Mouse (Mus musculus): Measurements from ENCODE around the gene Cyb5d1.

The Cyb5d1 gene

DNA sequence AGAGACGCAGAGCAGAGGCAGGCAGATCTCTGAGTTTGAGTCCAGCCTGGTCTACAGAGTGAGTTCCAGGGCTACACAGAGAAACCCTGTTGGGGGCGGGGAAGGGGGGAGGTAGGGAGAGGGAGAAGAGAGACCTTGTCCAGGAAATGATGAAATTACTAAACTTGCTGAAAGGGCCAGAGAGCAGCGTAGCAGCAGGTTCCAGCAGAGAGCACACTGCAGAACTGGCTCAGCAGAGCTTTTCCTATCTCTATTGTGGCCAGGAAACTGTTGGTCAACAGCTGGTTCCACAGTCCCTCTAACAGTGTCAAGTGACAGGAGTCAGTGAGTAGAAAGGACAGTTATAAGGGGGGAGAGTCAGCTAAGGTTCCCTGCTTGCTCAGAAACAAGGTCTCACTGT lies 15.8 kb downstream of the Cyb5d1 start:
- DNase-seq (ENCODE audit: low spot score), result no peak

- DNase-seq (ENCODE audit: low spot score), result no peak
Observed at GRCm38 (mm10) chr11:69377766-69378165, 17.7 kb downstream of the Cyb5d1 start.

DNA sequence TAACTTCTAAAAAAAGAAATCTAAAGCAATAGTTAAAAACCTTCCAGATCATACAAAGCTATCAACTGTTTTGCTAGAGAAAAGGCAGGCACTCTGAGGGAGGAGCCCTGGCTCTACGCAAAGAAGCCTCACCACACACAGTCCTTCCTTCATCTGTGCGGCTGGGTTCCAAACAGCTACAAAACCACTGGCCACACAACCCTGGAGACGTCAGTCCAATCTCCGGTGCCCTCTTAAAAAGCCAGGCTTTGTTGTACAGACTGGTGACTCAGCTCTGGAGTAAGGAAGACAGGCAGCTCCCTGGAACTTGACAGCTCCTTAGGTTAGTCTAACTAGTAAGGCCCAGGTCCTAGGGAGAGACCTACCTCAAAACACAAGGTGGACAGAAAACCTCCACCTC lies 19.8 kb downstream of the Cyb5d1 start:
- no peak for DNase-seq (ENCODE audit: low spot score)

- DNase-seq (ENCODE audit: low spot score), result no peak
Observed at GRCm38 (mm10) chr11:69373223-69373965, 22.0 kb downstream of the Cyb5d1 start.

DNA sequence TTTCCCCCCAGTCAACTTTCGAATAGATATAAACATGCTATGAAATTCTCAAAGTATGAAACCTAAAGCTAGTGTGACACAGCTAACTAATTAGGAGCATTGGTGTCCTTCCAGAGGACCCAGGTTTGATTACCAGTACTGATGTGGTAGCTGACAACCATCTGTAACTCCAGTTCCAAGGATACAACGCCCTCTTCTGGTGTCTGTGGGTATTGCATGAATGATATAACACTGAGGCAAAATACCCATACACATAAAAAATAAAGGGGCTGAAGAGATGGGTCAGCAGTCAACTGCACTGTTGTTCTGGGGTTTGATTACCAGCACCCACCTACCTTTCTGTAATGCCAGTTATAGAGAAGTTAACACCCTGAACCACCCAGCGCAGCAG lies 22.7 kb downstream of the Cyb5d1 start:
- DNase-seq (ENCODE audit: low spot score), result no peak

GRCm38 (mm10) chr11:69372056-69372779 lies 23.2 kb downstream of the Cyb5d1 start:
- peak; percentile 85 for DNase-seq (ENCODE audit: low spot score)

DNA sequence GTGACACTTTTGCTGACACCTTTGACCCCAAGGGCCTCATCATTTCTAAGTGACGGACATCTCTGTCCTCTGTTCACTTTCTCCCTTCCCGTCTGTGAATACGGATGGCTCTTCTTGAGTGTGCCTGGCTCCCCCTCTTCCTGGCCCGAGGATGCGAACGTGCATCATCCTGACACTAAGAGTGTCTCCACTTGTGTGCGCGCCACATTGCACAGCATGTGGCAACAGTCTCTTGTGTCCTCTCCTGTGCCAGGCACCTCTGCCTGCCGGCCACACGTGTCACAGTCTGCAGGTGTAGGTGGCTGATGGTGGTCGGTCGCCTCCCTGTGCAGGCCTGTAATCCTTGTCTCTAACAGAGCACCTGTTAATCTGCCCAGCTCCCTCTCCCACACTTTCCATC lies 23.8 kb downstream of the Cyb5d1 start:
- DNase-seq (ENCODE audit: low spot score), result no peak

DNA sequence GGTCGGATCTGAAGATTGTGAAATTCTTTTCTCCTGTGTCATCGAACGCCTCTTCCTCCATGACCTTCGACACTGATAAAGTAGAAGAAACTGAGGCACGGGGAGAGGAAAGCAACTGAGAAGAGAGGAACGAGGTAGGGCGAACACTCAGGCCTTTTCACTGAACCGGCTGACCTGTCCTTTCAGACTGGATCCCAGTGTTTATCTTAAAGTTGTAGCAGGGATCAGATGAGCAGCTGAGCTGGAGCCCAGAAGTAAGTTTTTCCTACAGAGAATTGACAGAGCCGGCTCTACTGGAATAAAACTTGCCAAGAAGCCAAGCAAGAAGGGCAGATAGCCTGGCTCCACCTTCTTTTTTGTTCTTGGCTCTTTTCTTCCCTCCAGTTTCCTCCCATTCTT lies 24.6 kb downstream of the Cyb5d1 start:
- no peak for DNase-seq (ENCODE audit: low spot score)

- no peak for DNase-seq (ENCODE audit: low spot score)
Observed at GRCm38 (mm10) chr11:69369990-69370816, 25.2 kb downstream of the Cyb5d1 start.

- no peak for DNase-seq (ENCODE audit: low spot score)
Observed at GRCm38 (mm10) chr11:69369215-69369989, 26.0 kb downstream of the Cyb5d1 start, which contains the start of gene Chd3. Gene Chd3 (minus strand): TSS chr11:69369406.

GRCm38 (mm10) chr11:69368356-69369214 lies 26.8 kb downstream of the Cyb5d1 start:
- DNase-seq (ENCODE audit: low spot score), result peak; percentile 32

DNA sequence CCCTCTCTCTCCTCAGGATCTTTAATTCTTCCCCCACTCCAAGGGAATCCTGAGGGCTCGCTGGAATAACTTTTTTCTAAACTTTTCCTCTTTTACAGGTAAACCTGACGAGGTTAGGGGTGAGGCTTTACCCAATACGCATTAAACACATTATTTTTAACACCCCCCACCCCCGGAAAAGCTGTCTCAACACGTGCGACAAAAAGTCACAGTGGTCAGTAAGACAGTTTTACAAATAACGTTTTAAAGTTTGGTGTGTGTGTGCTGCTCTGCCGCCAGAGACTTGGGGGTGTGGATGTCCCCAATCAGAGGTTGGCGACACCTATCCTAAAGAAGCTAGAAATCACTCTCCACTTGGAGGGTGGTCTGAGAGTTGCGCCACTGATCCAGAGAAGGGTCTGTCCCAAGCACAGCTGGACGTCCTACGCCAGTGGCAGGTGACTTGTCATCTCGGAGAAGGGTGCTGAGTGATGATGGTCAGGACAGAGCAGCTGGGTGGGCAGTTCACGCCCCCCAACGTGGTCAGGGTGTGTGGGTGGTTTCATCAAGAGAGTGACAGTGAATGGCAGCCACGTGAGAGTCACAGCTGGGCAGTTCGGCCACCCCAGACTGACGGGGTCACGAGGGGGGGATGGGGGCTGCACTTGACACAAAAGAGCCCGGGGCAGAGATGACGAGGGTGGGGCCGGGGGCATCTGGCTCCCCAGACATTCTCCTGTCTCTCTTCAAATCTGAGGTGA lies 27.6 kb downstream of the Cyb5d1 start:
- peak; percentile 43 for DNase-seq (ENCODE audit: low spot score)

- peak; percentile 33 for DNase-seq (ENCODE audit: low spot score)
Observed at GRCm38 (mm10) chr11:69366855-69367615, 28.4 kb downstream of the Cyb5d1 start.

GRCm38 (mm10) chr11:69366157-69366854 lies 29.1 kb downstream of the Cyb5d1 start:
- DNase-seq (ENCODE audit: low spot score), result peak; percentile 95

GRCm38 (mm10) chr11:69365722-69366121 lies 29.7 kb downstream of the Cyb5d1 start:
- no peak for DNase-seq (ENCODE audit: low spot score)

- DNase-seq (ENCODE audit: low spot score), result peak; percentile 93
Observed at GRCm38 (mm10) chr11:69364910-69365309, 30.5 kb downstream of the Cyb5d1 start.

DNA sequence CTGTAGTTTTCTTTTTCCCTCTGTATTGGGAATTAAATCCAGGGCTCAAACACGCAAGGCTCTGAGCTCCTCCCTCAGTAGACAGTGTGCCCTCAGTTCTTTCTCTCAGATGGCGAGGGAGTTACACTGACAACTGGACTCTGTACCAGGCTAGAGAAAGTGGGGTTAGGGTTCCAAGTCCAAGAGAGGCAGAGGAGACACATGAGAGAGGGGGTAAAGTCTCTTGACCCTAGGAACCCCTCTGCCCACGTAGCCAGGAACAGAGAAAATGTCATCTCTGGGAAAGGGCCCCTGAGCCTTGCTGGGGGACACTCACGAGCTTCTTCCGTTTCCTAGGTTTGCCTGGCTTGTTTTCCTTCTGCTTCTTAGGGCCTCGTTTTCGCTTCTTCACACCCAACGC lies 31.1 kb downstream of the Cyb5d1 start:
- no peak for DNase-seq (ENCODE audit: low spot score)

DNA sequence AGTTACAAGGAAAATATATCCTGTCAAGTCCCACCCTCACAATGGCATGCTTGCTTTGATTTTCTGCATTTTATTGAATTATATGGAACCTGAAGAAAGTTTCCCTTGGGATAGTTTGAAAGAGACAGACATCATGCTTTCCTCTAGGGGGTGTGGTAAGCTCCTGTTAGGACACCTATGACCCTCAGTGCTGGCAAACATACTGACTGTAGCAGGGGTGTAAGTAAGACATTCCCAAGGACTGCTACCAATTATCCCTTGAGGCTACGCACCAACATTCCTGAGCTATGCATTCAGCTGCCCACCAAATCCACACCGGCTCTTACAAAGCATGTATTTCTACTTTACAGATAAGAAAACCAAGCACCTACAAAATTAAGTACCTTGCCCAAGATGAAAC lies 33.0 kb downstream of the Cyb5d1 start:
- no peak for DNase-seq (ENCODE audit: low spot score)

- DNase-seq (ENCODE audit: low spot score), result no peak
Observed at GRCm38 (mm10) chr11:69362021-69362420, 33.4 kb downstream of the Cyb5d1 start.
